Mouse (Mus musculus) kidney, postnatal 10 days (tissue): ENCODE measurements around the gene Pttg1.
A peak's percentile ranks its signal among the peaks of the same experiment; 100 is the strongest.

Experiments
- DNase-seq: peaks from one replicate; pipeline ENCODE4 v3.0.0; 2021; ENCODE audit warnings: mixed read lengths

Pttg1 gene

DNA sequence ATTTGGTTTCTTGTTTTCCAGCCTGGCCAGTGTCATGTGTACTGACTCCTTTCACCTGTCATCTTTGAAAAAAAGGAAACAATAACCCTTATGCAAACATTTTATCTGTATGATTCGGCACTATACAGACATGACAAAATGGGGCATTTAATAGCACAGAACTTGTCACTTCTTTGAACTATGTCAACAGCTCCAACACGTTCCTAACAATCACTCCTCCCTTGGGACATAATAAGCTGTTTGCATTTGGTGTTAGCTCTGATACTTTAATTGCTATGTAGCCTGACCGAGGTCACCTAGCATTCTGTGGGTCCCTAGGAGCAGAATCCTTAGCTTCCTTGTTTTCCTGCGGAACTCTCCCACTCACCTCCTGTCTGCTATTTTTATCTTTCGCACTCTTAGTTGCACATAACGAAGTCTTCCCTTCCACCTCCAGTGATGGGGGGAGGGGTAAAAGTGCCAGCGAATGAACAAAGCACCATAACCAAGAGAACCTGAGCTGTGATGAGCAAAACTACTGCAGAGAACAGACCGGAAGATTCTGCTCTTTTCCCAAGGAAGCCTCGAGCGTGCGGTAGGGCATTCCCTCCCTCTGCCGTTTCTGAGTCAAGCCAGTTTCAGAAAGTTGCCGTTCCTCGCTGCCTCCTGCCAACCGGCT, 21.8 kb downstream of the Pttg1 start:
- DNase-seq = no peak

DNA sequence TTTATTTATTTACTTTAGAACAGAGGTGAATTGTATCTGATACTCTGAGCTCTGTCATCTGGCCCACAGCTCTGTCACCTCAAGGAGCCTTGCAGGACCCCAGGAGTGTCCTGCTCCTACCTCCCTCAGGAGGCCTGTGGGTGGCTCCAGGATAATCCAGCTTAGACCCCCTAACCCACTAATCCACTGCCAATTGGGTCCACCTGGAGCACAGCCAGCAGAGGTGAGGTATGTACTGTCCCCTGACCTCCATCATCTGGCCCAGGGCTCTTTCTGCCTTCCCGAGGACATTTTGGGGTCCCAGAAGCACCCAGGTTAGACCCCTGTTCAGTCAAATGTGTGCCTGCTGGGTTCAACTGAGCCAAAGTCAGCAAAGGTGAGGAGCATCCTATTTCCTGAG, 25.9 kb downstream of the Pttg1 start:
- DNase-seq = no peak

DNA sequence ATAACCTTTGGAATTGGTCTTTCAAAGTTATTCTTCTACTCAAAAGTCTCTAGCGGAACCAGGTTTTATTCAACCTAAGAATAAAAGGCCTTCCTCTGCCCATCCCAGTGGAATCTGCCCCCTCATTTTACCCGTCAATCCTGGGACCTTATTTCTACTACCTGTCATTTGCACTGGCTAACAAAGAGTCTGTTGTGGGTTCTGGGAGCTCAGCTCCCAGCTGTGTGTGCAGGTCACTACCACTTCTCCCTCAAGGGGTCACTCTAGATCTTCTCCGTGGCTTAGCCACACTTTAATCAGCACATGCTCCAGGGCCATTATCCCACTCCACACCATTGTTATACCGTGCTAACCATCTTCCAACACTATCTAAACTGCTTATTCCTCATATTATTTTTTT, 26.8 kb downstream of the Pttg1 start:
- DNase-seq = peak; percentile 23

DNA sequence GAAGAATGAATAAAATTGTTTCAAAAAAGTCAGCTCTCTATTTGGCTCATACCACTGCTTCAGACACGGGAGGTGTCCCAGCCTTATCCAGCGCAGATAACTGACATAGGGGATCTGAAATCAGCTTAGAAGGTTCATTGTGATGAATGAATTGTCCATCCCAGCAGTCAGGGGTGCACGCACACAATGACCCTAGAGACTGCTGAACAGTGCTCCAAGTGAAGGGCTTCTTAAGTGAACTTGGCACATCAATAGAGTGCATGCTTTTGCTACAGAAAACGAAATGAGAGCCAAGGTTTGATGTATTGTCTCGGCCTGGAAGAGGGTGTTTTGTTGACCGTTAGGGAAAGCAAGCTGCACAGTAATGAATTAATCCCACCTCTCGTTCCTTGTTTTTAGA, 29.4 kb downstream of the Pttg1 start:
- no peak for DNase-seq

DNA sequence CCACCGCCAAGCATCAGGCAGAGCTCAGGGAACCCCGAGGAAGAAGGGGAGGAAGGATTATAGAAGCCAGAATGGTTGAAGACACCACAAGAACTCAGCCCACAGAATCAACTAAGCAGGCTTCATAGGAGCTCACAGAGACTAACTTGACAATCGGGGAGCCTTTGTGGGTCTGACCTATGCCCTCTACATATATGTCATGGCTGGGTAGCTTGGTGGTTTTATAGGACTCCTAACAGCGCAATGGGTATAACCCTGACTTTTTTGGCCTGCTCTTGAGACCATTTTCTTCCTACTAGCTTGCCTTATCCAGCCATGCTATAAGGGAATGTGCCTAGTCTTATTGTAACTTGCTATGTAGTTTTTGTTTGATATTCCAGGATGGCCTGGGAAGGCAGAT, 29.8 kb downstream of the Pttg1 start:
- no peak for DNase-seq

DNA sequence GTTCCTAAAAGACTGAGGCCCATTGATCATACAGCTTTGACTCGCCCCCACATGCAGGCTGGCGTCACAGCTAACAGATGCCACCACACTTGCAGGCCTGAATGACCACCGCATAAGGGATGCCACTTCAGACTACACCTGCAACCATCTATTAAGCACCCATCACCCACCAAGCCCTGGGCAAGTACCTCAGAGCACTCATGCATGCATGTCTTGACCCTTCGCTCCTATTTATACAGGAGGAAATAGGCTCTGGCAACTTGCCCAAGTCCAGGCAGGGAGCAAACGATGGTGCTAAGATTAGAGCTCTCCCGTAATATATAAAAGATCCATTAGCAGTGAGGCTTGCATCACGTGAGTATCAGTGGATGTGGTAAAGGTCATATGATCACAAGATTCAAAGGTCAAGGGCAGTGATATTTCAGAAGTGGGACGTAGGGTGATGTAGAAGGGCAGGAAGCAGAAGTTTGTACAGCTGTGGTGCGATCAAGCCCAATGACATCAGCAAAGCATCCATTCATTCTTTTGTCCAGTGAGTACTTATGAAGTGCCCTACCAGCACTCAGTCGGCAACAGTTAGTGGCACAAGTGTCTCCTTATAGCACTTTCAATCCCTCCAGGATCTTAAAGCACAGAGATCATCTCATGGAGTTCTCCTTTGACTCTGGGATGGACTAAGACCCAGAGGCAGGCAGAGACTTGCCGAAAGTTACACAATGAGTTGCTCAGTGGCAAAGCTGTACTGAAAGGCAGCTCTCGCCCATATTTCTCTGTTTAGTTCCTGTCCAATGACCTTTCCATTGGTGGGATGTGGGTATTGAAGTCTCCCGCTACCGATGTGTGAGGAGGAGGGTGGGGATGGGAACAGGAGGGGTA, 30.7 kb downstream of the Pttg1 start:
- DNase-seq = peak; percentile 53

DNA sequence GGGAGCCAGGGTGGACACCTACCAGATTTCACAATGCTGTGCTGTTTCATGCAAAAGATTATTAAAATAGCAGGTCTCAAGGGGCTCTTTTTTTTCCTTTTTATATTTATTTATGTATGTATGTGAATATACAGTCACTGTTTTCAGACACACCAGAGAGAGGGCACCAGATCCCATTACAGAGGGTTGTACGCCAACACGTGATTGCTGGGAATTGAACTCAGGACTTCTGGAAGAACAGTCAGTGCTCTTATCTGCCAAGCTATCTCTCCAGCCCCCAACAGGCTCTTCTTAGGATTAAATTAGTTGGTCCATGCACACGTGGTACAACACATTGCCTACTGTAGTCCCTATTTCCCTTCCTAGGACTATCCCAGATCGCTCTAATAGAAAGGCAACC, 32.7 kb downstream of the Pttg1 start:
- no peak for DNase-seq

DNA sequence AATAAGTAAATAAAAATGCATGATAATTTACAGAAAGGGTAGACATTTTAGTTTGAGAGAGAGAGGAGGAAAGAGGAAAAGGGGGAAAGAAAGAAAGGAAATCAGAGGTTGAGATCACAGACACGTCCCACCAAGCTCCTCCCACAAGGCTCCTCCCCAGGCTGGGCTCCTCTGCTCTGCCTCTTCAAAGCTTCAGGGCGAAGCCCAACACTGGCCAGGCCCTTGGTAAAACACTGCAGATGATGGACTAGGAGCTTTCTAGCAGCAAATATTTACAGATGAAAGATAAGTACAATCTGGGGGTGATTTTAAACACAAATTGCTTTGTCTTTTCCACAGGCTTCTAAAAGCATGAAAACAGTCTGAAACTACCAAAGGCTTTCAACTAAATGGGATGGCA, 33.3 kb downstream of the Pttg1 start:
- no peak for DNase-seq

DNA sequence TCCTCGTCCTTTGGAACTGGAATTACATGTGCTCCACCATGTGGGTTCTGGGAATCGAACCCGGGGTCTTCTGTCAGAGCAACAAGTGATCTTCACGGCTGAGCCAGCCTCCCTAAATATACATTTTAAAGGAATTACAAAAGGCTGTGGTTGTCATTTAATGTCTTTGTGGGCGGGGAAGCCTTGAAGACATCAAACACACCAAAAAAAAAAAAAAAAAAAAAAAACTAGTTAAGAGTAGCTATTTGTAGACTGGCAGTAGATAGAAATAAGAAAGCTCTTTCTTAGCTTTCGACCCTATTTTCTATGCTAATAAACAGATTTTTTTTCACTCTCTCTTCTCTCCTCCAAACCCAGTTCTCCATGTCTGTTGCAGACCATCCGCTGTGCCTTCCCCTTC, 36.9 kb downstream of the Pttg1 start:
- no peak for DNase-seq

DNA sequence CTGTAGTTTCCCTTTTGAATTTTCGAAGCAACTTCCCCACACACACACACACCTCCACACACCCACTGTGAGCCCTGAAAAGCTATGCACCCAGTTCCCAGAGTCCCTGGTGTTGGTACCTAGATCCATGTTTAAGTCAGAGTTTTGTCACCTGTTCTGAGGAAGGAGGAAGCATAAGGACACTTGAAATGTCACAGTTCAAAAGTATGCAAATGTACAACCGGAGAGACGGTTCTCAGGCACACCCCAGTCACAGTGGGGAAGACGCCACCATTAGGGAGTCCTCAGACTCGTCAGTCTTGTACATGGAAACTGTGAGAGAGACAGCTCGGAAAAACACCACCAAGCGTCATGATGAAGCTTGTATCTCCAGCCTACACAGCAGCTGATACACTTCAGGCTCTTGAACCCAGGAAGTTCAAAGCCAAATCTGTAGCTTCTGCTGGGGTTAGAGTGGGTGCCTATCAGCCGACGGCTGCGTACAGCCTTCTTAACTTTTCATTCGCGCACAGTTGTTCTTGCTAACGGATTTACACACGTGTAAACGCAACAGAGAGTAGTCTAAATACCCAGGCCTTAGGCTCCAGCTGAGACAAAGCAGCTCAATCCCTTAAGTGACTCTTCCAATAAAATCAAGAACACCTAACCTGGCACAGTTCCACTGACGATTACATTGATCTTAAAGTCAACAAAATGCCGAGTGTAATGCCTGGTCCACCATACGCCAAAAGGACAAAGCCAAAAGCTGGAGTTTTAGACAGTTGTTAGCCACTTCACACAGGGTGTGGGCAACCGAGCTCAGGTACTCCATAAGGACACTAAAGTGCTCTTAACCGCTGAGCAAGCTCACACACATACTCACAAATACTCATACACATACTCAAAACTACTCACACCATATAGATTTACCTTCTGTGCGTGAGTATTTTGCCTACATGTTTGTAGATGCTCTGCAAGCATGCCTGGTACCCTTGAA, 37.6 kb downstream of the Pttg1 start:
- DNase-seq = no peak

DNA sequence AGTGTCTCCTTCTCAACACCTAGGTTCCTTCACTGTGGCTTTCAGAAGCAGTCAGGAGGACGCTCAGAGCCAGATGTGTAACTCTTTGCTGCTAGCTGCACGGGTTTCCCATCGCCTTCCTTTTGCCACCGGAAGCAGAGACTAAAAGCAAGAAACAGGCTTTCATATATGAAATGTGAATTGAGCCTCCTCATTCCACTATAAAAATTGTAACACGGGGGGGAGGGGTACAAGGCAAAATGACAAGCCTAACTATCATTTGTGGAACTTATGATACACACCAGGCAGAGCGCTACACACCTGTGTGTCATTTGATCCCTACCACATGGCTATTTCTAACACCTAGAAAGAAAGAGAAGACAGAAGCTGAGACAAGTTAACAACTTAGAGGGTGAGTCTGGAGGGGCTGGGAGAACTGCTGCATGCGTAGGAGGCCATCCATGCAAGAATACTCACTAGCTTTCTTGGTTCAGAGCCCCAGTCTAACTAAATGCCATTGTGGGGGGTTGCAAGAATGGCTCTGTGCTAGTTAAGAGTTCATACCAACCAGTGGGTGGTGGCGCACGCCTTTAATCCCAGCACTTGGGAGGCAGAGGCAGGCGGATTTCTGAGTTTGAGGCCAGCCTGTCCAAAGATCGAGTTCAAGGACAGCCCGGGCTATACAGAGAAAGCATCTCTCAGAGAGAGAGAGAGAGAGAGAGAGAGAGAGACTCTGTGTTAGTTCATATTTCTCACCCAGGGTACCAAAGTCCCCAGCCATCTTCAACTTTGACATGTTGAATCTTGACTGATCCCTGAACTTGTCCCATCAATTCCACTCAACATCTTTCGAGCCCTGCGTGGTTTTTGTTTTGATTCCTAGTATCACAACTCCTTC, 38.8 kb downstream of the Pttg1 start:
- no peak for DNase-seq

DNA sequence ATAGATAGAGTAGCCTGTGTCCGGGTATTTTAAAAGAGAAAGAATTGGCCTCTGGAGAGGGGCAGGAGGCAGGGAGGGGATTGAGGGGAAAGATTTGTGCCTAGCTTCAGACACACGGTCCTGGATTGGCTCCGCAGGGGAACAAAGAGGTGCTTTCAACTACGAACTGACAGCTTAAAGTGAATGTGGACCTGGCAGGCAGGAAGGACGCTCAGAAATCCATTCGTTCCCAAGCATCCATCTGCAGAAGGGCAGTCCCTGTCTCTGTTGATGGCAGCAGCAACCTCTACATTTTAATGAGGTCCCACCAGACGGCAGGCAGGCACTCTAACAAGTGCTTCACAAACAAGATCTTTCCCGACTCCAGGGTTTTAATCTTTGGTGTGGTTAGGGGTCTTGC, 40.3 kb downstream of the Pttg1 start:
- peak; percentile 11 for DNase-seq

DNA sequence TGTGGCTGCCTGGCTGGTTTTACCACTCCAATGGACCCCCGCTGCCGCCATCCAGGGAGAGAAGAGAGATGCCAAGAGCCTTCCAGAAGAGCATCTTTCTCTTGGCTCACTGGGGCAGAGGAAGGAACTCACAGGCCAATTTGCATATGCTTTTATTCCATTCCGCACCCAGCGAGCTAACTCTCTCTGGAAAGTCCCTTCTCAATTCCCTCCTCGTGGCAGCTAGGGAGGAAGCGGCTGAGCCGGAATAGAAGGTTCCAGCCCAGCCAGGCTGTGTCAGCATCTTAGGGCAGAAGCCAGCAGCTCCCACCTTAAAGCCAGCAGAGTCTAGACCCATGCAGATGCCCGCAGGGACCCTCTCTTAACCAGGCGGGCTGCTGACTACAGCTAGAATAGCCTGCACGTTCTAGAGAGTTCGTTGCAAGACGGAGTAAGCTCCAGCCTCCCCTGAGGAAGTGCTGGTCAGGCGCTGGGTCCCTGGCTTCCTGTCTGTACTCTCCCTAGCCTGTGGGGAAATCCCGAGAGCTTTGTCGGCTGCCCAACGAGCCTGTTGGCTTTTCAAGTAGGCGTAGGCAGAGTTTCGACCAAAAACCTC, 40.9 kb downstream of the Pttg1 start:
- peak; percentile 73 for DNase-seq

DNA sequence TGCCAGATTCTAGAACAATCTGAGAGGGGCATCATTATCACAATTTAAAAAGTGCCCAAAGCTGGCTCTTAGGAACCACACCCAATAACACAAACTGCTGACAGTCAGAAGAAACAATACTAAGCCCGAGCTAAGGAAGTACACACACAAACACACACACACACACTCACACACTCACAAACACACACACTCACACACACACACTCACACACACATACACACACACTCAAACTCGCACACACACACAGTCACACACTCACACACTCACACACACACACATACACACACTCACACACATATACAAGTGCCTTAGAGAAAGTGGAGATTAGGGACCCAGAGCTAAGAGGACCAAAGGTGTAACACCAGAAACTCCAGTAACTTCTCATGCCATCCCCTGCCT, 42.5 kb downstream of the Pttg1 start:
- DNase-seq = no peak

DNA sequence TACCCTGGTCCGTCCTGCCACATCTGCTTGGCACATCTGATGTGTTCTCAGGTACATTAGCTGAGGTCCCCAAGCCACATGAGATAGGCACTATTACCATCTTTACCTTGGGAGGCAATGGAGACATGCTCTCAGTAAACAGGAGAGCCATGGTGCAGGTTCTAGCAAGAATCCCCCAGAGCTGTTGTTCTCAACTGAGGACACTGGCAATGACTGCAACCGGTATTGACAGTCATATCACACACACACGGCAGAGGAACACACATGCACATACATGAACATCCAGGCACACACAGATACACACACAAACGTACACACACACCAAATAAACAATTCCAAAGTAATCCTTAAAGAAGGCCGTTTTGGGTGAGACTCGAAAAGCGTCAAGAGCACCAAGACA, 45.1 kb downstream of the Pttg1 start:
- DNase-seq = no peak

DNA sequence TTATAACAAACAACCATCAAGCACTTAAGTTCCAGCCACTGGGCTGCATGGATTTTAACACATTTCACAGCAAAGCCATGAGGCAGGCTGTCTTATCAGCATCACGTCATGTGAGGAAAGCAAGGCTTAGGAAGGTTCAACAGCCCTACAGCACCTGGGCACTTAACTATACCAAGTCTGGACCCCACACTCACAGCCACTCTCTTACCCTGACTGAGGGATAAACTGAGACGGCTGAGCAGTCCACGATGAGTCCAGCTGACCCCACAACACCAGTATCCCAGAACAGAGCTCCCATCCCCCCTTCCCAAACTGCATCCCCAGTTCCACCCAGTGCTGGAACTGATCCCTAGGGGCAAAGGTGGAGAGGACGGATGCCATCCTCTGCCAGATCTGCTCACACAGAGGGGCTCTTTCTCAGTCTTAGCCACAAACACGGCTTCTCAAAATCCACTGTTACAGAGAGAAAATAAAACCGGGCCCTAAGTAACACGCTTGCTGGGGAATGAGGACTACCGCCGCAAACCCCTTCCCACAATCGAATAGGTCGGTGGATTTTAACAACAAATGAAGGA, 46.1 kb downstream of the Pttg1 start:
- DNase-seq = no peak

DNA sequence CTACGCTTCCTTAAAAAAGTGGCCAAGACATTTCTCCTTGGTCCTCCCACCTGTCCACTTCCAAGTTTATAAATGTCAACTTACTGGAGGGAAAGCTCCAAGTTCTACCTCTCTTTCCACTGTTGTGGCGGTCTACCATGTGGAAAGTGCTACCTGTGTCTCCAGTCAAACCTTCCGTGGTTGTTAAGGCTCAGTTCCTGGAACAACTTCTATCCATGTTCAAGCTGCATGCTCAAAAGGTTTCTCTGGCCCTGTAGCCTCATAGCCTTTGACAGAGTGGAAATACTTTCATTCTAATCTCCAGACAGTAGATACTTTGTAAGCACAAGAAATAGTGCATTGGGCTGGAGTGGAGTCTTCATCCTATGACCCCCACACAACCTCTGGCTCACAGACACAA, 46.6 kb downstream of the Pttg1 start:
- no peak for DNase-seq

DNA sequence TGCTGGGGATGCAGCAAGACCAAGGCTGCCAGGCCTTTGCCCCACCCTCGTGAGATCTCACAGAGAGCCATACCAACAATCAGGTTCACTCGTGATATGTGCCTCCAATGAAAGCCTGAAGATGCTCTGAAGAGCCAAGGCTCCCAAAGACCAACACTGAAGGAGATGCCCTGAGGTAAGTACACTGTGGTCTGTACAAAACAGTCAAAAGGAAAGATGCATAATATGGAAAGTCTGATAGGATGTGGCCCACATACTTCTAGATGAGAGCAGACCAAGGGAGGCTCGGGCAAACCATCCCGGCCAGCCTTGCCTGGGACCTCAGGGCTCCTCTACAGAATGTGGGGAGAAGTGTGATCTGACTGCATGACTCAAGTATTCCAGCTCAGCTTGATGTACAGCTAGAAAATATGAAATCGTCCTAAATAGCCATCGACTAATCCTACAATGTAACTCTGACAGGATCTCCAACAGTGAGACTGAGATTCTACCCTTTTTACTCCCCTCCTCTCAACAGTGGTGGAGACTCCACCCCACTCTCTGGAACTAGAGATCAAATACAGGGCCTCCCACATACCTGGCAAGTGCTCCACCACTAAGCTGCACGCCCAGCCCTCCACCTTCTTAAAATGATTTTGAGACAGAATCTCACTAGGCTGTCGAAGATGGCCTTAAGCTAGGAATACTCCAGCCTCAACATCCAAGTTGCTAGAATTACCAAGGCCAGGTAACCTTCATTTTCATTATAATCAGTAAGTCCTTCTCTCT, 48.8 kb downstream of the Pttg1 start:
- DNase-seq = no peak

DNA sequence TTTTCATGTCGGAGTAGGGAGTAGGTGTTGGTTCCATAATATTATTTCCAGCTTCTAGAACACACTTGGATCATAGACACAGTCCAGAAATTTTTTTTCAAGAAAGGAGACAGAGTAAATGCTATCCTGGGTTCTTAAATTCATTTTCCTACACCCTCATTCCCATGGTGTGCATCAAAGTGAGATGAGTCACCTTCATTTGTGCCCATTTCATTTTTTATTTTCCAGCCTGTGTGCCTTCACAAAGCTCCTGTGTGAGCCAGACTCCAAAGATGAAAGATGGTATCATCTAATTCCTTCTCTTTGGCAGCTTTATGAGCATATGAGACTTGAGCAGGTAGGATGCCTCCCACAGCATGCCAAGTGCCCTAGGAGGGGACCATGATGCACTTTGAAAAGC, 49.5 kb downstream of the Pttg1 start:
- DNase-seq = no peak

DNA sequence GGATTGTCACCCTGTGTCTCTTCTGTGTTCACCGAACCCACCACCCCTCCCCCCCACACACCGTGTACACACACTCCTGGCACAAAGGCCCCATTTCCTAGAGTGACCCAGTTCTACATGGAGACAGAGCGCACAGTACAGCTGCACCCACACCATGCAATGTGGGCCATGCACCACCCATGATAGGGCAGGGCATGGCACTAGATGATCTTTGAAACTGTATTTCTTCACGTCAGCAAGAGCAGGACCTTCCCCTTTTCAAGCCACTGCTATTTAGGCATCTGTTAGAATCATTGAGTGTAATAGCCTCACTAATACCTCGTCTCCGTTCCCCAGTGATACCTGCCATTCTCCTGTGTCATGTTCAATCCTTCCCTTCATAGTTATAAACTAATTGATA, 51.1 kb downstream of the Pttg1 start:
- no peak for DNase-seq

DNA sequence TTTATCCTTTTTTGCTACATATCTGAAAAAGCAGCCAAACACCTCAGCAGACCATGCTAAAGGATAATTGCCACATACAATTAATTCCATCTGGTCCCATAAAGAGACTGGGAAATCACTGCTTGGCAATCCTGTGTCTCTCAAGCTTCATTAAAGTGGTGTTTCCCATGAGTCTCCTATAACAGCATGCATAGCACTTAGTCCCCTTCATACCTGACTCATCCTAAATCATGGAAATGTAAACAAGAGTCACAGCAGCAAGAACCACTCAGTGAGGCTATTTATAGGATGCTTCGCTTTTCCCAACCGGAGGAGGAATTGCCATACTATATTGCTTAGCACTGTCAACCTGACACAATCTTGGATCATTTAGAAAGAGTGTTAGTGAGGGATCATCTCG, 52.7 kb downstream of the Pttg1 start:
- DNase-seq = no peak
